Mouse (Mus musculus): ENCODE data around the gene Hoxc12. TPM values are rescaled to one million over a fixed set of nuclear protein-coding genes. Genes with fewer than 3 reads are reported as not detected.
A peak's percentile ranks its signal among the peaks of the same experiment; 100 is the strongest.

Hoxc12 gene
- polyA plus RNA-seq, 1 experiment from 2014 or later = not detected

DNA sequence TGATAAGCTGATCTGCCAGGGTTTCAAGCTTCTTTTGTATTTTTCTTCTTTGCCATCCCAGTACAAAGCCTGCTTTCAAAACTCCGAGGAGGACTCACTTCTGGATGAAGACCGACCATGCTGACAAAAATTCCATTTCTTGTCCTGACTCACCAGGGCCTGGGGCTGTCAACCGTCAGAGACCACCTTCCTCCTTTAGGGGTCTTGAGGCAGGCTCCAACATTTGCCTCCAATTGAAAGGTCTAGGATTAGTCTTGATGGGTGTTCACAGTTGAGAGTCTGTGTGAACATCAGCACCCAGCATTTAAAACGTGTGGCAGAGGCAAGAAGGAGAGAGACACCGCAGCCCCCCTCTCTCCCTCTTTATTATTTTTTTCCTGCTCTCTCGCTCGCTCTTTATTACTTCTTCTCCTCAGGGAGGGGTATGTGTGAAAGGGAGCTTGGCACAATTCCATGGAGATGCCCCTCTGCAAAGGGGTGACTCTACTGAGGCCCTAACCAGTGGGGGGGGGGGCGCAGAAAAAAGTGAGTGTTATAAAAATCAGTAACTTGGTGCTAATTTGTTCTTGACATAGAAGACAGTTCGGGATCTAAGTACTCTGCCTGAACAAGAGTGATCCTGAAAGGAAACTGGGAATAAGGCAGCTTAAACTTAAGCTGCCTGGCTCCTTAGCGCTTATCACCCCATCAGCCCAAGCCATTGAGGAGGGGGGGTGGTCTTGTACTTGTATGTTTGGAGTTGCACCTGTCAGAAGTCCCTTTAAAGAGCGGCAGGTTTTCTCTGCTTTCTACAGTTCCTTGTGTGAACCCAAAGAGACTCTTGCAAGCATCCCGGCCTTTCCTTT lies 17.0 kb upstream of the Hoxc12 start:
- no peak overlapping the region for H3K4me3 ChIP-seq (ENCODE audit: low read length)
- ATAC-seq (ENCODE audit: low FRiP score, low TSS enrichment) = no peak
- H3K27me3 ChIP-seq (ENCODE audit: insufficient read depth, low read length) = peaks cover 96% of the 10 kb centered on the region
- 1% methylated on average over 12 of the region's 12 CpGs for WGBS
- H3K4me2 ChIP-seq (replicated peaks; ENCODE audit: low read depth, low read length) = no peak overlapping the region
- H3K9me3 ChIP-seq (ENCODE audit: low read length) = no peaks in the 10 kb centered on the region
- H3K27ac ChIP-seq (ENCODE audit: low read length) = no peak overlapping the region
- H3K9ac ChIP-seq (replicated peaks; ENCODE audit: low read length) = no peak overlapping the region
- H3K36me3 ChIP-seq (ENCODE audit: insufficient read depth, low read length) = no peaks in the 10 kb centered on the region
- H3K4me1 ChIP-seq (ENCODE audit: insufficient read depth, low read length) = peaks cover 9% of the 10 kb centered on the region

DNA sequence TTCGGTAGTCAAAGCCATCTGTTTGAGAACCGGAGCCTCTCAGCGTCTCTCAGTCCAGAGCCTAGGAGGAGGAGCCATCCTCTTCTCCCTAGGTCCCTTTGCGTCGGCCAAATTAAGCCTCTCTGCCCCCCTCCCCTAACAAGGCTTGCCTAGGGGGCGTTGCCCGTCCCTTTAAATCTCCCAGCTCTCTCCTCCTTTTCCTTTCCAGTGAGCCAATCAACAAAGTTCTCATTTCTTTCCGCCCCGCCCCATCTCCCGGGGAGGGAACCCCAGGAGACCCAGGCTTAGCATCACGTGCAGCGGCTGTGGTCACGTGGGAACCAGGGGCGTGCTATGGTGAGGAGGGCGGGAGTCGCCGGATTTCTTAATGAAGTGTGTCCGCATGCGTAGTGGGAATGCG lies 15.9 kb upstream of the Hoxc12 start:
- Histone ChIP-seq H3K27me3 (ENCODE audit: insufficient read depth, low read length) (peaks cover 97% of the 10 kb centered on the region), H3K4me3 (ENCODE audit: low read length) (peak overlapping the region; percentile 32), H3K4me2 (replicated peaks; ENCODE audit: low read depth, low read length) (peak overlapping the region; percentile 43), H3K27ac (ENCODE audit: low read length) (no peak overlapping the region), H3K36me3 (ENCODE audit: insufficient read depth, low read length) (no peaks in the 10 kb centered on the region), H3K4me1 (ENCODE audit: insufficient read depth, low read length) (peaks cover 9% of the 10 kb centered on the region), H3K9ac (replicated peaks; ENCODE audit: low read length) (no peak overlapping the region), H3K9me3 (ENCODE audit: low read length) (no peaks in the 10 kb centered on the region)
- 0% methylated on average over 19 of the region's 20 CpGs for WGBS
- peak; percentile 93 for ATAC-seq (ENCODE audit: low FRiP score, low TSS enrichment)

DNA sequence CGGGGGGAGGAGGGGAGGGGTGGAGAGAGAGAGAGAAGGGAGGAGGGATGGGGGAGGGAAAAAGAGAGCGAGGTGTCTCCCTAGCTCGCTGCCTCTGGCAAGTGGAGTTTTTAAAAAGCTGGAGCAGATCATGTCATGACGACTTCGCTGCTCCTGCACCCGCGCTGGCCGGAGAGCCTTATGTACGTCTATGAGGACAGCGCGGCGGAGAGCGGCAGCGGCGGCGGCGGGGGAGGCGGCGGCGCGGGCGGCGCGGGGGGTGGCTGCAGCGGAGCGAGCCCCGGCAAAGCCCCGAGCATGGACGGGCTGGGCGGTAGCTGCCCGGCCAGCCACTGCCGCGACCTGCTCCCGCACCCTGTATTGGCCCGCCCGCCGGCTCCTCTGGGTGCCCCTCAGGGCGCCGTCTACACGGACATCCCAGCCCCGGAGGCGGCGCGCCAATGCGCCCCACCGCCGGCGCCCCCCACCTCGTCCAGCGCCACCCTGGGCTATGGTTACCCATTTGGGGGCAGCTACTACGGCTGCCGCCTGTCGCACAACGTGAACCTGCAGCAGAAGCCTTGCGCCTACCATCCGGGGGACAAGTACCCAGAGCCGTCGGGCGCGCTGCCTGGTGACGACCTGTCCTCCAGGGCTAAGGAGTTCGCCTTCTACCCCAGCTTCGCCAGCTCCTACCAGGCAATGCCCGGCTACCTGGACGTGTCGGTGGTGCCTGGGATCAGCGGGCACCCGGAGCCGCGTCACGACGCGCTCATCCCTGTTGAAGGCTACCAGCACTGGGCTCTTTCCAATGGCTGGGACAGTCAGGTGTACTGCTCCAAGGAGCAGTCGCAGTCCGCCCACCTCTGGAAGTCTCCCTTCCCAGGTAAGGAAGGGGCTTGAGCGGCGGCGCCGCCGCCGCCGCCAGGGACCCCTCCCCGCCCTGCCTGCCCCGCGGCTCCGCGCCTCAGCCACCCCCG lies 15.2 kb upstream of the Hoxc12 start, which contains the start of gene Hoxc13:
Gene Hoxc13 (plus strand): TSS at position 51 of the 959 bp plus-strand sequence.
- Histone ChIP-seq H3K9me3 (ENCODE audit: low read length) (no peaks in the 10 kb centered on the region), H3K4me2 (replicated peaks; ENCODE audit: low read depth, low read length) (peak within 1 kb of the TSS; percentile 43), H3K4me3 (ENCODE audit: low read length) (peak within 1 kb of the TSS; percentile 32), H3K27ac (ENCODE audit: low read length) (no peak within 1 kb of the TSS), H3K4me1 (ENCODE audit: insufficient read depth, low read length) (peaks cover 9% of the 10 kb centered on the region), H3K36me3 (ENCODE audit: insufficient read depth, low read length) (no peaks in the 10 kb centered on the region), H3K9ac (replicated peaks; ENCODE audit: low read length) (no peak within 1 kb of the TSS), H3K27me3 (ENCODE audit: insufficient read depth, low read length) (peaks cover 97% of the 10 kb centered on the region)
- under 1% methylated on average over 82 of the region's 88 CpGs for WGBS
- peak; percentile 57 for ATAC-seq (ENCODE audit: low FRiP score, low TSS enrichment)

DNA sequence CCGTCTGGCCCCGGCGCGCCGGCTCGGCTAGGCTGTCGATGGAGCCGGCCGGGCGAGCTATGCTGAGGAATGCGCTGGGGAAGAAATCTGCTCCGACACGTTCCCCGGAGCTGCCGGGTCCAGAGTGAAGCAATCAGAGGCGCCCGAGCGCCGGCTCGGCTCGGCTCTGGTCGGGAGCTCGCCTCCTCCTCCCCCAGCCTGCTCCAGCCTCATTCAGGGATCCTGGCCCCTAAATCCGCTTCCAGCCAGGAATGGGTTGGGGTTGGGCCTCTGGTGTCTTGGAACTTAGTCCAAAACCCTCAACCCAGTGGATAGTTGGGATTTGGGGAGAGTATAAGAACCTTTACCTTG lies 14.6 kb upstream of the Hoxc12 start:
- peaks cover 9% of the 10 kb centered on the region for H3K4me1 ChIP-seq (ENCODE audit: insufficient read depth, low read length)
- no peak overlapping the region for H3K9ac ChIP-seq (replicated peaks; ENCODE audit: low read length)
- peak; percentile 50 for ATAC-seq (ENCODE audit: low FRiP score, low TSS enrichment)
- H3K4me3 ChIP-seq (ENCODE audit: low read length) = no peak overlapping the region
- no peaks in the 10 kb centered on the region for H3K36me3 ChIP-seq (ENCODE audit: insufficient read depth, low read length)
- H3K27ac ChIP-seq (ENCODE audit: low read length) = no peak overlapping the region
- WGBS = under 1% methylated on average over 18 of the region's 24 CpGs
- no peaks in the 10 kb centered on the region for H3K9me3 ChIP-seq (ENCODE audit: low read length)
- H3K27me3 ChIP-seq (ENCODE audit: insufficient read depth, low read length) = peaks cover 97% of the 10 kb centered on the region
- H3K4me2 ChIP-seq (replicated peaks; ENCODE audit: low read depth, low read length) = no peak overlapping the region

DNA sequence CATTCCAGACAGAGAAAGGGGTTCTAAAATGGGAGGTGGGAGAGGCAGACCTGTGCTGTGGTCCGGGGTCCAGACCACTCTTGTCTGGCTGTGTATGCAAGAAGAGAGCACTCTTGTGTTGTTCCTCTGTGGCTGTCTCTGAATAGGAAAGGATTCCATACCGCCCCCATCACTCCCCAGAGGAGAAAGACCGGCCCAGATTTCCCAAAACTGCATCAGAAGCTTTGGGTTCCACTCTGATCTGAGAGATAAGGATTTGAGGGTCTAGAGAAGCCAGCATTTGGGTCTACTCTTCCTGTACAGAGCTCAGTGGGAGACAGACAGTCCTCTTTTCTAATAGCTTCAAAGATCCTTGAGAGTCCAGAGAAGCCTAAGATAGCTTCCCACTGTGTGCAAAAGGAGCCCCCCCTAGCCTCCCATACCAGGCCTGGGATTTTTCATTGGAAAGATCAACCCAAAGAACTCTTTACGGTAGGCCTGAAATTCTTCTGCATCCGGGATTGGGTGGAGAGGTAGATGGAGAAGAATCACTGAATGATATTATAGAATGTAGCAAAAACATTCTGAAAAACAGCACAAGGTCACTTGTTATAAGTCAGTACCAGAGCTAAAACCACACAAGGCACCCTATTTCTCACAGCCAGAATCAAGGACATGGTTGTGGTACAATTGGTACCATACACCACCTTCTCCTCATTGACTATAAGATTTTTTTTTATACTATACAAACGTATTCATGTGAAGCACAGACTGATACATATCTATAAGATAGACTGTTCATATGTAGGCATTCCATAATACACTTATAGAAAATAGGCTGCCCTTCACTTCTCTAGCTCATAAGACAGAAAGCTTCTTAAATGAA lies 13.7 kb upstream of the Hoxc12 start:
- H3K4me2 ChIP-seq (replicated peaks; ENCODE audit: low read depth, low read length) = no peak overlapping the region
- H3K27me3 ChIP-seq (ENCODE audit: insufficient read depth, low read length) = peaks cover 97% of the 10 kb centered on the region
- peaks cover 9% of the 10 kb centered on the region for H3K4me1 ChIP-seq (ENCODE audit: insufficient read depth, low read length)
- H3K27ac ChIP-seq (ENCODE audit: low read length) = no peak overlapping the region
- no peak overlapping the region for H3K9ac ChIP-seq (replicated peaks; ENCODE audit: low read length)
- no peaks in the 10 kb centered on the region for H3K36me3 ChIP-seq (ENCODE audit: insufficient read depth, low read length)
- WGBS = 11% methylated on average over 6 of the region's 6 CpGs
- no peaks in the 10 kb centered on the region for H3K9me3 ChIP-seq (ENCODE audit: low read length)
- no peak for ATAC-seq (ENCODE audit: low FRiP score, low TSS enrichment)
- H3K4me3 ChIP-seq (ENCODE audit: low read length) = no peak overlapping the region

DNA sequence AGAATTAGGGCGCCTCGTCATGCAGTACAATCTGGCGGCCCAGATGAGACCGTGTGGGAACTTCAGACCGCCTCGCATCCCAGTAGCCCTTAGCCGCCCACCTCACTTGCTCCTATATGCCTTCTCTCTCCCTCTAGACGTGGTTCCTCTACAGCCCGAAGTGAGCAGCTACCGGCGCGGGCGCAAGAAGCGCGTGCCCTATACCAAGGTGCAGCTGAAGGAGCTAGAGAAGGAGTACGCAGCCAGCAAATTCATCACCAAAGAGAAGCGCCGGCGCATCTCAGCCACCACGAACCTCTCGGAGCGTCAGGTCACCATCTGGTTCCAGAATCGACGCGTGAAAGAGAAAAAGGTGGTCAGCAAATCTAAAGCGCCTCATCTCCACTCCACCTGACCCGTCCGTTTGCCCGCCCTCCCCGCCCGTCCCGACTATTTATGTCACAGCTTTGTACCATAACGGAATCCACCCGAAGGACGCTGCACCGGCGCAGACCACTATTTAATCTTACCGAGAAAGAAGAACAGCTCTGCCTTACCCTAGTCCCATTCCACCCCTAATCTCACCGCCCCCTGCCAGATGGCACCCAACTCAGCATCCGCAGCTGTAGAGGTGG lies 9.4 kb upstream of the Hoxc12 start:
- H3K27ac ChIP-seq (ENCODE audit: low read length) = no peak overlapping the region
- H3K9ac ChIP-seq (replicated peaks; ENCODE audit: low read length) = no peak overlapping the region
- WGBS = 2% methylated on average over 40 of the region's 40 CpGs
- H3K4me2 ChIP-seq (replicated peaks; ENCODE audit: low read depth, low read length) = no peak overlapping the region
- no peaks in the 10 kb centered on the region for H3K9me3 ChIP-seq (ENCODE audit: low read length)
- no peak for ATAC-seq (ENCODE audit: low FRiP score, low TSS enrichment)
- H3K4me1 ChIP-seq (ENCODE audit: insufficient read depth, low read length) = no peaks in the 10 kb centered on the region
- peaks cover 97% of the 10 kb centered on the region for H3K27me3 ChIP-seq (ENCODE audit: insufficient read depth, low read length)
- no peak overlapping the region for H3K4me3 ChIP-seq (ENCODE audit: low read length)
- no peaks in the 10 kb centered on the region for H3K36me3 ChIP-seq (ENCODE audit: insufficient read depth, low read length)

DNA sequence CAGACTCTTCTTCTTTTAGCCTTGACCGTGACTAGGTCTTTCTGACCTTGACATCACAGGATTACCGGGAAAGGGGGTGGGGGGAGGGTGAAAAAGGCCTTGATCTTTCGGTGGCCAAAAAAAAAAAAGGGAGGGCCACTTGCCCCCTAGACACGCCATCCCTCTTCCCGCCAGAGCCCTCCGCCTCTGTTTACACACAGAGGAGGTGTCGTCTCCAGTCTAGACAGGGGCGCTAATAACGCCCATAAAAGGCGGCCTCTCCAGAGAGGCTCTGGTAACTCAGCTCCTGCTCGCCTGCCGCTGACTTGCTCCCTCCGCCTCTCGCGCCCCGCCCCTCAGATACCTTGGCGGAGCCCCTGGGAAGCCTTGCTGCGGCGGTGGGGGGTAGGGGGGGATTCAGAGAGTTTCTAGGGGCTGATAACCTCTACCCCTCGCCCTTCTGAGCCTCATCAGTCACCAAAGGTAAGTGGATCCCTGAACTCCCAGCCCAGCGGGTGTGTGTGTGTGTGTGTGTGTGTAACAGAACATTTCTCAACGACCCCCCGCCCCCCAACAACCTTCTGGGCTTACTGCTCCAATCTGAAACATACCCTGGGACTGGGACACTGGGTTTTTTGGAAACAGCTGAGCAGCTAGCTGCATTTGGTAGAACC lies 4.7 kb upstream of the Hoxc12 start:
- no peaks in the 10 kb centered on the region for H3K4me1 ChIP-seq (ENCODE audit: insufficient read depth, low read length)
- ATAC-seq (ENCODE audit: low FRiP score, low TSS enrichment) = no peak
- H3K27me3 ChIP-seq (ENCODE audit: insufficient read depth, low read length) = peaks cover 99% of the 10 kb centered on the region
- H3K36me3 ChIP-seq (ENCODE audit: insufficient read depth, low read length) = no peaks in the 10 kb centered on the region
- no peak overlapping the region for H3K4me3 ChIP-seq (ENCODE audit: low read length)
- WGBS = 2% methylated on average over 23 of the region's 23 CpGs
- H3K4me2 ChIP-seq (replicated peaks; ENCODE audit: low read depth, low read length) = no peak overlapping the region
- H3K9me3 ChIP-seq (ENCODE audit: low read length) = no peaks in the 10 kb centered on the region
- no peak overlapping the region for H3K9ac ChIP-seq (replicated peaks; ENCODE audit: low read length)
- H3K27ac ChIP-seq (ENCODE audit: low read length) = no peak overlapping the region

DNA sequence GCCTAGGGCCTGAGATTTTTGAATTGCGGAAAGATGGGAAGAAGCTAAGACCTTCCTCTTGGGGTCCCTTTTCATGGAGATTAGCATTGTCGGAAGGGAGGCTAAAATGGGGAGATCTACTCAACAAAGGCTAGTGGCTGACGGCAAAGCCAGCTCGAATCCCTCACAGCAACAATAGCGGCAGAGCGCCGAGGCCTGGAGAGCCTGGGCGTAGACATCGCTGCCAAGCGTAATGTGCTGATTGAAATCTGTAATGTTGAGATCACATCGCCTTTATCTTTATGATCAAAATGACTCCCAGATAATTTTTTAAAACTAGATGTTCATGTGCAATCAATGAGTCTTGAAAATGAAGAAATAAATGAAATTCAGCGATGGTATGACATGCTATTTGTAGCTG lies 2.1 kb upstream of the Hoxc12 start:
- no peak overlapping the region for H3K9ac ChIP-seq (replicated peaks; ENCODE audit: low read length)
- H3K27ac ChIP-seq (ENCODE audit: low read length) = no peak overlapping the region
- ATAC-seq (ENCODE audit: low FRiP score, low TSS enrichment) = no peak
- H3K4me2 ChIP-seq (replicated peaks; ENCODE audit: low read depth, low read length) = no peak overlapping the region
- H3K36me3 ChIP-seq (ENCODE audit: insufficient read depth, low read length) = no peaks in the 10 kb centered on the region
- H3K27me3 ChIP-seq (ENCODE audit: insufficient read depth, low read length) = peaks cover 99% of the 10 kb centered on the region
- peaks cover 4% of the 10 kb centered on the region; the same call in 1 of the 2 replicates for H3K4me1 ChIP-seq (ENCODE audit: insufficient read depth, low read length)
- H3K4me3 ChIP-seq (ENCODE audit: low read length) = no peak overlapping the region
- WGBS = 4% methylated on average over 12 of the region's 12 CpGs
- H3K9me3 ChIP-seq (ENCODE audit: low read length) = no peaks in the 10 kb centered on the region

Data from kidney, embryonic 16.5 days (tissue).